Comparison of ENCODE assay signal across 17 mouse cellular contexts in the genomic region with DNA sequence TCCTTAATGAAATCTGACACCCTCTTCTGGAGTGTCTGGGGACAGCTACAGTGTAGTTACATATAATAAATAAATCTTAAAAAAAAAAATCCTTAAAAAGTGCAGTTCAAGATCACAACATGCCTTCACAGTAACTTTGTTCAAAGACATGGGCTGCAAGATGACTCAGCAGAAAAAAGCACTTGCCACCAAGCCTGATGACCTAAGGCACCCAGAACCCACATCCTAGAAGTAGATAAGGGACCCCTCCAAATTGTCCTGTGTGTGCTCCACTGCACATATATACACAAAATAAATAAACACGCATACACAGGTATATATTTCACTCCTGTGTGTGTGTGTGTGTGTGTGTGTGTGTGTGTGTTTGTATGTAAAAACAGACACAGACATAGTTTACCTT. TPM values are rescaled to one million over a fixed set of nuclear protein-coding genes. Genes with fewer than 3 reads are reported as not detected.
"Had no signal": no experiment of that assay in that cellular context is flagged by ENCODE, and none has a peak within 500 bp of the region (broad histone marks: within the 10 kb centered on the region; RNA-seq: fewer than 3 reads in every experiment).

No protein-coding gene starts in this region.

- H3K27me3 ChIP-seq: megakaryocyte, embryonic 14.5 days; midbrain, embryonic 12.5 days; midbrain, embryonic 15.5 days; neural tube, embryonic 12.5 days had no signal

- H3K4me3 ChIP-seq: megakaryocyte, embryonic 14.5 days; midbrain, embryonic 12.5 days; midbrain, embryonic 15.5 days; neural tube, embryonic 12.5 days had no signal

- H3K4me1 ChIP-seq: midbrain, embryonic 12.5 days; midbrain, embryonic 15.5 days; neural tube, embryonic 12.5 days had no signal

- H3K27ac ChIP-seq: midbrain, embryonic 12.5 days; midbrain, embryonic 15.5 days; neural tube, embryonic 12.5 days had no signal

- ATAC-seq: midbrain, embryonic 15.5 days had no signal

- H3K9ac ChIP-seq: lung, embryonic 14.5 days; midbrain, embryonic 12.5 days; midbrain, embryonic 15.5 days; neural tube, embryonic 12.5 days had no signal

- DNase-seq: lung, adult 18-20 months; lung, embryonic 14.5 days; lung, postnatal 10 days; lung, postnatal 4 days; retina, postnatal 1 day; right cerebral cortex, adult 18-20 months; right cerebral cortex, postnatal 25 days; right cerebral cortex, postnatal 4 days; spleen, adult 18-20 months; thymus, adult 18-20 months; thymus, postnatal 14 days; thymus, postnatal 36 days had no signal

- H3K36me3 ChIP-seq: midbrain, embryonic 12.5 days; midbrain, embryonic 15.5 days; neural tube, embryonic 12.5 days had no signal

RNA-seq across cellular contexts. Expression of gene Hmga2, which starts 18.4 kb away (rescaled TPM):
- total RNA-seq: monocyte, adult 5-6 weeks had no signal
